Mouse (Mus musculus) adrenal gland, postnatal 10 days (tissue): ENCODE results near the gene Rtn4r. TPM values are rescaled to one million over a fixed set of nuclear protein-coding genes. Genes with fewer than 3 reads are reported as not detected.

ENCODE experiments used
- DNase-seq: peaks from one replicate; pipeline ENCODE4 v3.0.0; 2021; ENCODE audit warnings: mixed read lengths
- total RNA-seq, 2 experiments: library from RNA; stranded (reverse); gene quantifications; 2 replicates each; pipeline ENCODE4 v1.2.3; 2021

The Rtn4r gene
- total RNA-seq, 2 experiments from 2014 or later, result 0.66 to 0.94 TPM

DNA sequence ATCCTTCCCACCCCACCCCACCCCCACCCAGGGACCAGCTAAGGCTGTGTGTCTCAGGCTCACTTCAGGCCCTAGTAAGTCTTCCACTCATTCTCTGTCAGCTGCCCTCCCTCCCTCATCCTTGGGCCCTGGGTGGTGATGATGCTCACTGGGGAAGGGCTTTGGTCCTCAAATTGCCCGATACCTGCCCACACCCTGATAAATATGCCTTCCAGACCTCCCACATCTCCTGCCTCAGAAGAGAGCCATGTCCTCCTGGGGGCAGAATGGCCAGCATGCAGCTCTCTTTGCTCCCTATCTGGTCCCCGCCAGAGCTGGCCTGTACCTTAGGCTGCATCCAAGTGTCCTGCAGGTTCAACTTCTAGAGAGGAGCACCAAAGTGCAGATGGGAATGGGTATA, 2.3 kb upstream of the Rtn4r start:
- DNase-seq, result no peak

DNA sequence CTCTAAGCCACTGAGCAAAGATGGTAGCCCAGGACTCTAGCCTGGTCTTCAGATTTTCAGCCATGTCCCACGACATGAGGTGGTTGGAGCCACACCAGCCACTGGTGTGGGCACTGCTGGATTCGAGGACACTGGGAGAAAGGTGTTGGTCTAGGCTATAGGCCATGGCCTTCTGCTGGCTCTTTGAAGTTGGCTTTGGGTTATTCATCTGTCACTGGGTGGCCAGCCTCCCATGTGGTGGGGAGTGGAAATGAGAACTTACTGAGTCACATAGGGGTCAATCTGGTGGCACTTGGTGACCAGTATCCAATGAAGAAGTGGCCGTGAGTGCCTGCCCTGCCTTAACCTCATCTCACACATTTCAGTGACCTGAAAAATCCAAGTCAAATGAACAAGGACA, 1.2 kb upstream of the Rtn4r start:
- no peak for DNase-seq

DNA sequence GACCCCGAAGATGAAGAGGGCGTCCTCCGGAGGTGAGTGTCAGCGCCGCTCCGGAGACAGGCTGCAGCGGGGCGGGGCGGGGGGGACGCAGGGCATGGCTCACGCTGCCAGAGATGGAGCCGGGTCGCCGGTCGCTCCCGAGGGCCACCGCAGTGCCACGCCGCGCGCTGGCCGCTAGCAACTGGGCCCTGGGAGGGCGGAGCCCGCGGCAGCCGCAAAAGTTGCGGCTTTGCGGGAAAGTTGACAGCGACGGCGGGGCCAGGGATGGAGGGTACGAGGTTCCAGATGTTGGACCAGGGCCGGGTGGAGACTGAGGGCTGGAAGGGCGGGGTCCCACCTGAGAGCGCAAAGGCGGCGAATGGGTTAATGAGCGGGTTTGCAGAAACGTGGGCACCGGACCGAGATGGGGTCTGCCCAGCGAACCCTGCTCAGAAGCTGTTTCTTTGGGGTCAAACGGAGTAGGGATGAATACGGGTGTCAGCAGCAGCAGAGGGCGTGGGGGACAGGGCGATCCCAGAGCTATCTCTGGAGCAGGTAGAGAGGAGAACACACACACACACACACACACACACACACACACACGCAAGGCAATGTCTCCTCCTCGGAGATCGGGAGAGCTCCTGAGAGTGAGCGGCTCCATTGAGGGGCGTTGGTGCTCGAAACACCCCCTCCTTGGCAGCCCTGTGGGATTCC, 575 bp downstream of the Rtn4r start:
- DNase-seq, result no peak

DNA sequence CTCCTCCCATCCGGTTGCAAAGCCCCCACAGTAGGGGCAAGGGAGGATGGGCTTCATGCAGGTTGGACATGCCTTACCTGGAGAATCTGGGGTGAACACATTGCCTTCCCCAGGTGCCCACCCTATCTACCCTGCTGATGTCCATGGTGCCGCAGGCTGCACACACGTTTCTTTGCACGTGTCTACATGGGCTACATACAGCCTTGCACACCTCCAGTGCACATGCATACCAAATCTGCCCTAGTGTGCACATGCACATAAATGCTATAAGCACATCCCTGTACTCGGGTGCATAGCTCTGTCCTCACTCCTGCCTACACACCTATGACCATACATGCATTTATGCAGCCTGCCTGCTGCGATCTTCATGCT, 1.1 kb downstream of the Rtn4r start:
- no peak for DNase-seq

DNA sequence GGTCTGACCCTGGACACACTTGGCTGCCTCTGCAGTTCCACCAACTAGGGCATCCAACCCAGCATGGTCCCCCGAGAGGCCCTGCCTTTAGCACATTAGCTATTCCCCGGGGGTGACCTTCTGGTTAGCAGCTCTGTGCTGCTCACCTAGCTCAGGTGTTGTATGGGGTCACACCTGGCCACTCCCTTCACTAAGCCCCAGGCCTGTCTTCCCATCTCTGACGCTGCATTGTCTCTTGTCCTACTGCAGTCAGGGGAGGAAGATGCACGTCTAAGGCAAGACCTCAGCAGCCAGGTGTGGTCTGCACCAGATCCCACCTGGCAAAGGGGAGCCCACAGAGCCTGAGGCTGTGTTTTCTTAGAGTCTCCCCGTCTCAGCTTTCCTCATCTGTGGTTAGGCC, 2.0 kb downstream of the Rtn4r start:
- DNase-seq, result no peak

DNA sequence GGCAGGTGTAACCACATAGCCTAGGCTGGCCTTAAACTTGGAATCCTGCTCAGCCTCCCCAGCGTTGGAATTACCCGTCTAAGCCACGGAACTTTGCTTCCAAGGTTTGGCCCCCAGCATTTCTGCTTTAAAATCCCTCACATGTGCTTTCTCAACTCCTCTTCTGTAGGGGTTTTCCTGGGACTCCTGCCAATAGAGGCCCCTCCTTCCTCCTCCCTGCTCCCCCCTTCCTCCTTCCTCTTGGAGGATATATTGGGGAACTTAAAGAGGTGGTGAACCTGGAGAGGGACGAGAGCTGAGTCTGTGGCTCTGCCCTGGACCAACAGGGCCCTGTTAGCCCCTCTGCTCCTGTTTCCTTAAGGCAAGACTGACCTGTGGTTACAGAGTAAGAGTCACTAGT, 2.8 kb downstream of the Rtn4r start:
- DNase-seq, result no peak

DNA sequence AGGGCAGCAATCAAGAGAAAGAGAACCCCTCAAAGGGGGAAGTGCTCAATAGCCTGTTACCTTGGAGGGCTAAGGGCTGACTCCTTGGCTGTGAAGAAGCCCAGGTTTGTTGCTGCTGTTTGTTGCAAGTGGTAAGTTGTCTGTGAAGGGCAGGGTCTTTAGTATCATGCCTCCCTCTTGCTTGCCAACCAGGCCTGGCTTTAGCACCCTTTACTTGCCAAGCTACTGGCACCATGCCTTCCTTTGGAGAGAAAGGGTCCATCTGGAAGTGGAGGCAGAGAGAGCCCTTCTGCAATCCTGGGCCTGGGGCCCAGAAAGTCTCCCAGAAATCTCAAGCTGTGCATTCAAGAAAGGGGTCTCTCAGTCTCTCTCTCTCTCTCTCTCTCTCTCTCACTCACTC, 3.3 kb downstream of the Rtn4r start:
- DNase-seq, result no peak

DNA sequence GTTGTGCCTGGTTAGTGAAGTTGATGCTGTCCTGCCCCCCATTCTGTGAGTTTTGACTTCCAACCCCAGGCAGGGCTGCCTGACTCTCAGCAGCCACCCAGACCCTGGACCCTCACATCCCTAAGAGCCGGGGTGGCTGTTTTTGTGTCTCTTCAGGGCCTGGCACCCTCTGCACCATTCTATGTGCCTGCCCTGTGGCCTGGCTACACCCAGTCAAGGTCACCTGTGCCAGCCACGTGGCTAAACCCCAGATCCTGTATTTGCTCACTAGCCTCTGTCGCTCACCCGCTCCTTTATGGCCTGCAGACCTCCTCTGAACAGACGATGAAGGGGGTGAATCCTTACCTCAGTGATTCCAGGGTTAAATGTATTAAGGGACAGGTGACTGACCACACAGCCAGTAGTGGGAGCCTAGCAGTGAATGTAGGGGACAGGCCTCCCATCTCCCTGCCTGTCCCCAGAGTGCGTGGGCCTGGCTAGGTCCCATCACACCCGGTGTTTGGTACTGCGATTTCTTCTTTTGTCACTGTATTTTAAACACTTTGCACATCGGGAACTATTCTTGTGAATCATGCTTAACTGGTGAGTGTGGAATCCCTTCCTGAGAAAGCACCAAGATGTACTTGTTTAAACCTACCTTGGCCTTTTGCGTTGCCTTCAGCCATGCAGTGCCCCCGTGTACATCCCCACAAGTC, 4.0 kb downstream of the Rtn4r start:
- no peak for DNase-seq

DNA sequence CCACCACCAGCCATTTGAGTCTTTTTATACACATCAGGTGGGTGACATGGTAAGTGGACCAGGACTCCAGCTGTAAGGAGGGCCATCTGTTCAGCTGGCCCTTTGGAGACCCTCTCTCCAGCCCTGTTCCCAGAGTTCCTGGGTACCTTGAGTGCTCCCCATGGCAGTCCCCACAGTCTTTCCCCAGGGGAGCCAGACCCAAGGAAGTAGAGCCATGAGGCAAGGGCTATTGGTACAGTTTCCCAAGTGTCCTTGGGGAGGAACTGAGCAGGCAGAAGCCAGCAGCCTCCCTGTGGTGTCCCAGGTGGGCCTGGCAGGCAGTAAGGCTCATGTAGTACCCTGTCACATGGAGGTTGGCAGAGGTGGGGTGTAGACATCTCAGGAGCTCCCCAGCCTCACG, 4.6 kb downstream of the Rtn4r start:
- peak; percentile 33 for DNase-seq

DNA sequence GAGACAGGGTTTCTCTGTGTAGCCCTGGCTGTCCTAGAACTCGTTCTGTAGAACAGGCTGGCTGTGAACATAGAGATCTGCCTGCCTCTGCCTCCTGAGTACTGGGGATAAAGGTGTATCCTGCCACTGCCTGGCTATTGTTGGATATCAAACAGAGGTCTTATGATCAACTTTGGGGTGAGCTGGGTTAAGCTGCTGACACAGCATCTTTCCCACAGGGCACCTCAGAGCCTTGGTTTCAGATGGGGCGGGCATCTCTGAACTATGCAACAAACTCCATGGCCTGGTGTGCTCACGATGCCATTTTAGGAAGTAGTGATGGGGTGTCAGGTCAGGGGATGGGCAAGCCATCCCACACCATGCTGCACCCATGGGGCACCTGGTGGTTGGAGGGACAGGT, 5.1 kb downstream of the Rtn4r start:
- DNase-seq, result no peak

DNA sequence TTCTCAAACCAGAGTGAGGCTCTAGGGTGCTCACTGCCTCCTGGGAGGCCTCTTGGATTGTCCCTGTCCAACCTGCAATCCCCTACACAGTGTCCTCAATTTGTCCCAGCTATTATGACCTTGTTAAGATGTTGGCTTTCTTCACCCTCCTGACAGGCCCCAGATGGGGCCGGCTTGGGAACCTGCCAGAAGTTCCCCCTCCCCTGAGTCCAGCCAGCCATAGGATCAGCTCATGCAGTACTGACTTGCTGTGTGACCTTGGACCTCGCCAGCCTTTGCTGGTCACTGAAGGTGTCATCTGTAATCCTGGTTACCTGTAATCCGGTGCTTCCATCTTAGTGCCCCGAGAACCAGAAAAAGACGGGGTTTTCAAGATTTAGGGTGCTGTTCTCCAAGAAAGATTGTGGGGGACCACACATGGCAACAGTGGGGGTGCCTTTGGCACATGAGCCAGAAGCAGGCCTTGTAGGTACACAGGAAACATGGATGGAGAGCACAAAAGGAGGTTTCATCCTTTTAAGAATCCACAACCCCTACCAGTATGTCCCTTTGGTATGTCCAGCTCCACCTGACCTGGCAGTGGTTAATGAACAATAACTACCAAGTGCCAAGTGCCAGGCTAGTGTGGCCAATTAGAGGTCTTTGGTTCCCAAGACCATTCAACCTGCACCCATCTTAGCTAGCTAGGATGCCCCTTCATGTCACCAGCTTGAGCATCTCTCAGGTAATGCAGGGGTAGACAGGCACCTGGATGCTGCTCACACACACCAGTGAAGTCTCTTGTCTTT, 5.9 kb downstream of the Rtn4r start:
- no peak for DNase-seq

DNA sequence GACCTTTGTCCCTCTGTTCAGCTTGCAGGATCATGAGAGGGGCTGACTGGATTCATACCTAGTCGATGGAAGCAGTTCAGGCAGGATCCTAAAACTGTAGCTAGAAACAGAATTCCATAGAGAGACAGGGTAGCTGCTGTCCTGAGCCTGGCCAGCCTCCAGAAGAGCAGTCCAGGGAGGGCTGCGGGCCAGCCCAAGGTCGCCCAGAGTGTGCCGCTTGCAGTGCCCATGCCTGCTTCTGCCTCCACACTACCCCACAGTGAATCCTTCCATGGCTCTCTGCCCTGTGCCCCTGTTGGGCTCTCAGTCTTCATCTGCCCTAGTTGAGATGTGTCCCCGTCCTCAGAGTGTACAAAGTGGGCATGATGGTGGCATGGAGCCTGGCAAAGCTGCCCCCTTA, 7.8 kb downstream of the Rtn4r start:
- DNase-seq, result peak; percentile 82

DNA sequence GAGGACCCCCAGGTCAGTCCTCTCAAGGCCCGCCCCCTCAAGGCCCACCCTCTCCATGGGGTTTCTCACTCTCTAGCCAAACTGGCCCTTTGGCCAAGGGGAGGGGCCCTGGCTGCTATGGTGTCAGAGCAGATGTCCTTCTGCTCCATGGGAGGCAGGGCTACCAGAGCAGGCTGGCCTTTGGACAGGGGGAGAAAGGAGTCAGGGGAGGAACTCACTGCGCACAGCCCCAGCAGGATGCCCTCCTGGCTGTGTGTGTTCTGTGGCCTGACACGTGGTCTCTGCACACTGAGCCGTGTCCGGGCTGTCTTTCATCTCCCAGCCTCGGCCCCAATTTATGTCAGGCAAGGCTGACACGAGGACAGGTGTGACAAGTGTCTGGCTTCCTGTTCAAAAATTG, 8.6 kb downstream of the Rtn4r start:
- DNase-seq, result no peak

DNA sequence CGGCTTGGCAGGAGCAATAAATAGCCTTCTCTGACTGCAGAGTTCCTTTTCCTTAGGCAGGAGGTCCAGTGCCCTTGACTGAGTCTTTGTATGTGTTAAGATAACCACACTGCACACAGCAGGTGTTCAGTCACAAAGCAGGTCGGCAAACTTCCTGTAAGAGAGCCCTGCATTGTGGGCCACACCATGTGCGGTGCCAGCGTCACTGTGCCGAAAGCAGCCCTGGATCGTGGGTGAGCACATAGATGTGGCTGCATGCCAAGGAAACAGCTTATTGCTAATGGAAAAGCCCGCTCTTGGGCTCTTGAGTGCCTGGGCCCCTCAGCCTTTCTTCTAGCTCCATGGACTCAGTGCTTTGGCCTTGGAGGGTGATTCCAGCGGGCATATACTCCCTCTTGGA, 16.8 kb downstream of the Rtn4r start:
- peak; percentile 68 for DNase-seq

DNA sequence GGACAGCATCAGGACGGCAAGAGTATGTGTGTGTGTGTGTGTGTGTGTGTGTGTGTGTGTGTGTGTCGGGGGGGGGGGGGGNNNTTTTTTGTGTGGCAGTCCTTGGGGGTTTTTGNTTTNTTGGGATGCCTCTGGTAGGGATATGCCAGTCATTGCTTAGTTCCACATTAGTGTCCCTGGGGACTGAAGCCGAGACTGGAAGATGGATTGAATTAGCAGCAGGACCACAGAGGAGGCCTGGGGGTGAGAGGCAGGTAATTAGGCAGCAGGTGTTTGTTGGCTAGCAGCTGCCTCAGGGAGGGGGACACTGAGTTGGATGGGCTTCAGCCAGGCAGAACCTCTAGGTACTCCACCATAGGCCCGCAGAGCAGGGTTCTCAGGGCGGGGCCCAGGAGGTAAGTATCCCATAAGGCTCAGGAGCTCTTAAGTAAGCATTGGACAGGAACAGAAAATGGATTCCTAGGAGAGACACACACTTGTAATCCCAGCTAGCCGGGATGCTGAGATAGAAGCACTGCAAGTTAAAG, 18.0 kb downstream of the Rtn4r start:
- DNase-seq, result no peak

DNA sequence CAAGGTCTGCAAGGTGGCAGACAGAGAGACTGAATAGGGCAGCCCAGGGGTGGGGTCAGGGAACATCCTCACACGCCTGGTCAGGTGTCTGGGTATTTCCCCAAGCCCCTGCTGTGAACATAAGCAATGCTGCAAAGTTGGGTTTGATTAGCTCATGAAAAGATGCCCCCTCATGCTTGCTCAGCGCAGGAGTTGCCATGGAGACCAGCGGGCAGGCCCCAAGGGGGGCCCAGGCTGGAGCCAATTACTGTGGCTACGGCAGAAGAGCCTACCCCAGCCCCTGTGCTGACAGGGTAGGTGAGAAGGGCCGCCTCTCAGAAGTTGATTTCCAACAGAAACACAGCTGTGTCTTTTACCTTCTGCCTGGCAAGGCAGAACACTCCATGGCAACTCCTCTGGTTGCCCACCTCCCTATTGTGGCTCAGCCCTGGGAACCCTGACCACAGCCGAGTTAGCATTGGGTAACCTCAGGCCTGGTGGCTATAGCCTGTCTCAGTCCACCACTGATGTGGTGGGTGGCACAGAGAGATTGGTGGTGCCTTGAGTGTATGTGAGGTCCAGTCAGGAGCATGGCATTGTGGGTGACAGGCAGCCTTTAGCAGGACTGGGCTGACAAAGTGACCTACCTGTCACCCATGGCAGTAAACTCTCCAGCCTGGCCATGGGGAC, 20.9 kb downstream of the Rtn4r start:
- DNase-seq, result no peak

DNA sequence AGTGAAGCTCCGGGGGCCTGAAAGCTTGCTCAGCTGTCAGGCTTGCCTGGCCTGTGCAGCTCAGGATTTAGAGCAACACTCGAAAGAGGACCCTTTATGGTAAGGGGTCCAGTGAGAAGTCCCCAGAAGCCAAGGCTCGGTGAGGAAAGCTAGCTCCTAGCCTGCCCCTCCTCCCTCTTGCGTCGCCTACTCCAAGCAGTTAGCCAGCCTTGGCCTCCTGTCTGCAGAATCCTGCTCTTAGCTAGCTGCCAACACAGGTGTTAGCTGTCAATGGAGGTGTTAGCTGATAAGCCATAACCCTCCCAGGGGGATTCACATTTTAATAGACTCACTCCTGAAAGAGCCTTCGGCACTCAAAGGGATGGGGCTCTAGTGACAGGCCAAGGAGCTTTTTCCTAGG, 21.8 kb downstream of the Rtn4r start:
- DNase-seq, result no peak

DNA sequence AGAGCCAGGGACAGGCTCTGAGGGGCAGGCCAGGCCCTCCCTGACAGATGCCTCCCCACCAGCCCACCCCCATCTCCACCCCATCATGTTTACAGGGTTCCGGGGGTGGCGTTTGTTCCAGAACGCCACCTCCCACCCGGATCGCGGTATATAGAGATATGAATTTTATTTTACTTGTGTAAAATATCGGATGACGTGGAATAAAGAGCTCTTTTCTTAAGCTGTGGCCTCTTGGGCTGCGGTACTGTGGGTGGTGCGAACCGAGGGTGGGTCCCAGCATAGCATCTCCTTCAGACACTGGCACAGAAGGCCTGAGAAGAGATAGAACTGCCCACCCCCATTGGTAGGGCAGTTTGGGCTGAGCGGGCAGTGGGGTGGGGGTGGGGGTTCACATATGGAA, 24.7 kb downstream of the Rtn4r start:
- DNase-seq, result no peak

DNA sequence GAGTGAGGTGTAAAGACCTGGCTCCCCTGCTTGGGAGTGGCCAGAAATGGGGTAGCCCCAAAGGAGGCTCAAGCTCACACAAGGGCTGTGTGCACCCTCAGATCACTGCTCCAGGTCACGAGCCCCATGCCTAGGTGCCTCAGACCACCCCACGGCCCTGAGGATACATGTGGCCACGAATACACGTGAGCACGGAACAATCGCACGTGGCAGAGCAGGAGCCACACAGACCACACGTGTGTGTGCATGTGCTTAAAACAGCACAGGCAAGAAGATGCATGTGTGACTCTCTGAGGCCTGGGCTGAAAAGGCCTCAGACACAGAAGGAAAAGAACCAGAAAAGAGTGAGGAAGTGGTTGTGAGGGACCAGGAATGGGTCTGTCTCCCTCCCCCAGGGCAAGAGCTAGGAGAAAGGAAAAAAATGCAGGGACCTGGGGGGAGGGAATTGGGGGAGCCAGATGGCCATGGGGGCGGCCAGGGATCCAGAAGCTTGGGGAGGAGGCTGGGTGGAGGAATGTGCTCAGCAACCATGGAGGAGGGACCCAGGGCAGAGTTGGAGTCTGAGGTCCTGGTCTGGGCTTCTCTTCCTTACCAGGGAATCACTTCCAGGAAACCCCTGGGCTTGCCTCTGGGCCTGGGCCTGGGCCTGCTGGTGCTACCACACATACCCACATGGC, 25.5 kb downstream of the Rtn4r start:
- DNase-seq, result no peak

DNA sequence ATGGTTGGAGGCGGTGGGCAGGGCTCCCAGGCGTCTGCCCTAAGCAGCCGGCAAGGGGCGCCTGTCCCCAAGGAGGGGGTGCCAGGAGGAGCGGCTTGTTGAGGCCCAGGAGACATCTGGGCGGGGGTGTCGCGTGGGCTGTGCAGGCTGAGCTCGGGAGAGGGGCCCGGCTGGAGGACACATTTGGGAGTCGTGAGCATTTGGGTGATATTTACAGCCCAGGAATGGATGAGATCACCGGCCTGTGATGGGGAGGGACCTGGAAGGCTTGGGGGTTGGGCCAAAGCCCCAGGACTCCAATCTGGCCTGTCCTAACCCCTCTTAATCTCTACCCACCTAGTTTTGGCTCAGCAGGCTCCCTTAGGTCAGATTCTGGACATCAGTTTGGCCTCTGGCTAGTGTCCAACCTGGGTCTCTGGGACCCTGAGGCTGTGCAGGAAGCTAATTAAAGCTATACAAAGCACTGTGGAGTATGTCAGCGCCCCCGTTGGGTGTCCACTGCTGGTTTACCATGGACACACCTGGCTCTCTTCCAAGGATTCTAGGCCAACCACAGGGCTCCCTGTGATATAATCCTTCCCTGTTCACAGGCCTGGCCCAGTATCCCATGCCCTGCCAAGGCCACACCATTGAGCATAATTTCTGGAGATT, 27.2 kb downstream of the Rtn4r start:
- DNase-seq, result peak; percentile 83

DNA sequence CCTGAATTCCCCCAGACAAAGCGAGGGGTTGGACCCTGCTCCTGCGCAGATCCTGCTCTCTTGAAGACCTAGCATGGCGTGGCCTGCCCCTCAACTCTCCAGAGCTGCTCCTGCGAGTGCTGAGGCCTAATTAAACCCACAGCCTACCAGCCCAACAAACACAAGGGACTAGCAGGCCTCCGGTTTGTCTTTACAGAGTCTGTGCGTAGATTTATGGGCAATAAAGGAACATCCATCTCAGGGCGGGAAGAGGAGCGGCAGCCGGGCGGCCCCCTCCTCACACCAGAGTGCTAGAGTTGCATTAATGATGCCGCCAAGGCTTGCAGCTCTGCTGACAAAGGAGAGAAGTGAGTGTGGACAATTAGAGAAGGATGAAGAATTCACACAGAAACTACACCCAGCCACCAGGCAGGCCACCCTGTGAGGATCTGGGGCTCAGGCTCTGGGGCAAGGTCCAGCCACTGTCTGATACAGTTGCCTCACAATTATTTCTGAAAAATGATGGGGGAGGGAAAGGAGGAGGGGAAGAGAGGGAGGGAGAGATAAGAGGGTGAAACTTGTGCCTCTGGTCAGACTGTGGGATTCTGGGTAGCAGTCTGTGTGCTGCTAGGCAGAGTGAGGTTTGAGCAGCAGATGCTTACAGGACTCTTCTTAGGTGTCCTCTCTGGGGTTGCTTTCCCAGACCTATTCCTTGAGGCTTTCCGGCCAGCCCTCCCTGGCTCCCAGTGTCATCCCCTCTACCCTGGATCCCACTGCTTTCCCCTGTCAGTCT, 29.3 kb downstream of the Rtn4r start:
- no peak for DNase-seq
